Mouse (Mus musculus) intestine, embryonic 14.5 days (tissue): ENCODE measurements at regions not wholly inside any gene's neighbourhood (a gene's known extent, or its start where the extent isn't known, plus 50 kb on each side); places are given as distances from the start of the nearest gene placed in this dataset.

Experiments used
- ATAC-seq: fragments of 200-750 bp; cut with Nextera tagmentation; replicated peaks from 2 replicates; pipeline ENCODE4 v1.8.0; 2017; ENCODE audit warnings: low read depth, moderate number of reproducible peaks, moderate TSS enrichment, moderate library complexity; ENCODE audit not compliant: low FRiP score, low TSS enrichment
- DNase-seq: peaks from one replicate; pipeline ENCODE4 v3.0.0-alpha.2; 2018; ENCODE audit warnings: low spot score
- H3K27ac ChIP-seq: fragments of 300-500 bp; sonication (generic); 2 replicates; pipeline ENCODE4 v1.5.1; 2014; ENCODE audit warnings: low read depth, mild to moderate bottlenecking, control low read depth
- H3K27me3 ChIP-seq: fragments of 300-500 bp; sonication (generic); replicated peaks from 2 replicates; pipeline ENCODE4 v1.6.1; 2014; ENCODE audit warnings: low read length, control low read depth; ENCODE audit not compliant: control insufficient read depth, insufficient read depth
- H3K36me3 ChIP-seq: fragments of 300-500 bp; sonication (generic); 2 replicates; pipeline ENCODE4 v1.6.1; 2014; ENCODE audit warnings: low read length, control low read depth; ENCODE audit not compliant: control insufficient read depth, insufficient read depth
- H3K4me1 ChIP-seq: fragments of 300-500 bp; sonication (generic); replicated peaks from 2 replicates; pipeline ENCODE4 v1.6.1; 2014; ENCODE audit warnings: low read length, control low read depth, mixed read lengths; ENCODE audit not compliant: control insufficient read depth, insufficient read depth
- H3K4me2 ChIP-seq: fragments of 300-500 bp; sonication (generic); 2 replicates; pipeline ENCODE4 v1.6.1; 2014; ENCODE audit warnings: low read length
- H3K4me3 ChIP-seq: fragments of 300-500 bp; sonication (generic); 2 replicates; pipeline ENCODE4 v1.5.1; 2014; ENCODE audit warnings: low read depth, low read length, control low read depth, mixed read lengths
- H3K9ac ChIP-seq: fragments of 300-500 bp; sonication (generic); 2 replicates; pipeline ENCODE4 v1.6.1; 2014; ENCODE audit warnings: mild to moderate bottlenecking, low read length
- H3K9me3 ChIP-seq: fragments of 300-500 bp; sonication (generic); 2 replicates; pipeline ENCODE4 v1.6.1; 2016; ENCODE audit warnings: low read length, control low read depth; ENCODE audit not compliant: control insufficient read depth
- WGBS: fragments of 180-500 bp; shearing (Covaris S2); extraction: QIAGEN DNeasy Blood & Tissue Kit; methylation state at CpG from one replicate; pipeline ENCODE4 v1.1.7; 2014; 5-methylcytosine and 5-hydroxymethylcytosine counted together

GRCm38 (mm10) chr7:40687005-40687404 is 211.1 kb upstream of the Vstm2b start:
- no peaks in the 10 kb centered on the region for H3K27me3 ChIP-seq
- no peaks in the 10 kb centered on the region for H3K9me3 ChIP-seq
- H3K9ac ChIP-seq = no peak overlapping the region

GRCm38 (mm10) chr7:40688546-40688945 is 209.6 kb upstream of the Vstm2b start:
- Histone ChIP-seq H3K4me2 (no peak overlapping the region), H3K9me3 (no peaks in the 10 kb centered on the region), H3K27ac (no peak overlapping the region), H3K27me3 (no peaks in the 10 kb centered on the region), H3K9ac (no peak overlapping the region), H3K36me3 (no peaks in the 10 kb centered on the region), H3K4me3 (no peak overlapping the region), H3K4me1 (no peaks in the 10 kb centered on the region)
- 50% methylated on average over 4 of the region's 4 CpGs for WGBS
- DNase-seq (no peak), ATAC-seq (no peak)

More at GRCm38 (mm10) chr7:40687005-40687404, 211.1 kb upstream of the Vstm2b start:
- Histone ChIP-seq H3K4me2 (no peak overlapping the region), H3K36me3 (no peaks in the 10 kb centered on the region), H3K27ac (no peak overlapping the region), H3K4me1 (no peaks in the 10 kb centered on the region), H3K4me3 (no peak overlapping the region)
- no peak for DNase-seq
- no peak for ATAC-seq
- WGBS = 90% methylated on average over 3 of the region's 3 CpGs

- no peak for ATAC-seq
- no peak for DNase-seq
- WGBS = 61% methylated on average over 5 of the region's 5 CpGs
These were observed 204.4 kb upstream of the Vstm2b start for GRCm38 (mm10) chr7:40693755-40694154.

GRCm38 (mm10) chr7:40697551-40697950 is 200.6 kb upstream of the Vstm2b start:
- no peaks in the 10 kb centered on the region for H3K4me1 ChIP-seq
- no peaks in the 10 kb centered on the region for H3K27me3 ChIP-seq
- no peak for ATAC-seq
- 71% methylated on average over 8 of the region's 8 CpGs for WGBS
- no peaks in the 10 kb centered on the region for H3K9me3 ChIP-seq
- DNase-seq = no peak
- no peak overlapping the region for H3K4me3 ChIP-seq
- H3K4me2 ChIP-seq = no peak overlapping the region
- no peak overlapping the region for H3K9ac ChIP-seq
- no peaks in the 10 kb centered on the region for H3K36me3 ChIP-seq
- H3K27ac ChIP-seq = no peak overlapping the region

More at GRCm38 (mm10) chr7:40693755-40694154, 204.4 kb upstream of the Vstm2b start:
- Histone ChIP-seq H3K4me3 (no peak overlapping the region), H3K4me1 (no peaks in the 10 kb centered on the region), H3K9me3 (no peaks in the 10 kb centered on the region), H3K27ac (no peak overlapping the region), H3K36me3 (no peaks in the 10 kb centered on the region), H3K4me2 (no peak overlapping the region), H3K27me3 (no peaks in the 10 kb centered on the region), H3K9ac (no peak overlapping the region)

GRCm38 (mm10) chr7:40698309-40698708 is 199.8 kb upstream of the Vstm2b start:
- WGBS = 41% methylated on average over 3 of the region's 3 CpGs
- no peak for ATAC-seq
- no peak overlapping the region for H3K27ac ChIP-seq
- H3K4me2 ChIP-seq = no peak overlapping the region
- no peak overlapping the region for H3K9ac ChIP-seq
- no peaks in the 10 kb centered on the region for H3K27me3 ChIP-seq
- H3K36me3 ChIP-seq = no peaks in the 10 kb centered on the region
- no peak overlapping the region for H3K4me3 ChIP-seq
- no peak for DNase-seq
- no peaks in the 10 kb centered on the region for H3K9me3 ChIP-seq
- H3K4me1 ChIP-seq = no peaks in the 10 kb centered on the region

GRCm38 (mm10) chr7:40699633-40700032 is 198.5 kb upstream of the Vstm2b start:
- Histone ChIP-seq H3K9ac (no peak overlapping the region), H3K27ac (no peak overlapping the region), H3K4me1 (no peaks in the 10 kb centered on the region), H3K36me3 (no peaks in the 10 kb centered on the region), H3K4me2 (no peak overlapping the region), H3K27me3 (no peaks in the 10 kb centered on the region), H3K9me3 (no peaks in the 10 kb centered on the region), H3K4me3 (no peak overlapping the region)
- WGBS = 80% methylated on average over 1 of the region's 1 CpGs
- no peak for ATAC-seq
- no peak for DNase-seq

GRCm38 (mm10) chr7:40700656-40701055 is 197.5 kb upstream of the Vstm2b start:
- Histone ChIP-seq H3K27me3 (no peaks in the 10 kb centered on the region), H3K4me2 (no peak overlapping the region)
- ATAC-seq = no peak

GRCm38 (mm10) chr7:40702191-40703045 is 195.7 kb upstream of the Vstm2b start:
- Histone ChIP-seq H3K27ac (no peak overlapping the region), H3K4me2 (no peak overlapping the region), H3K36me3 (no peaks in the 10 kb centered on the region), H3K4me1 (no peaks in the 10 kb centered on the region), H3K4me3 (no peak overlapping the region), H3K9ac (no peak overlapping the region), H3K9me3 (no peaks in the 10 kb centered on the region), H3K27me3 (no peaks in the 10 kb centered on the region)
- 70% methylated on average over 5 of the region's 5 CpGs for WGBS
- no peak for DNase-seq
- ATAC-seq = no peak

More at GRCm38 (mm10) chr7:40700656-40701055, 197.5 kb upstream of the Vstm2b start:
- Histone ChIP-seq H3K36me3 (no peaks in the 10 kb centered on the region), H3K4me3 (no peak overlapping the region), H3K4me1 (no peaks in the 10 kb centered on the region), H3K9ac (no peak overlapping the region), H3K9me3 (no peaks in the 10 kb centered on the region), H3K27ac (no peak overlapping the region)
- WGBS = 76% methylated on average over 5 of the region's 5 CpGs
- no peak for DNase-seq

GRCm38 (mm10) chr7:40708231-40708630 is 189.9 kb upstream of the Vstm2b start:
- WGBS = 90% methylated on average over 2 of the region's 2 CpGs
- DNase-seq (no peak), ATAC-seq (no peak)
- Histone ChIP-seq H3K9me3 (no peaks in the 10 kb centered on the region), H3K4me2 (no peak overlapping the region), H3K4me1 (no peaks in the 10 kb centered on the region), H3K9ac (no peak overlapping the region), H3K36me3 (no peaks in the 10 kb centered on the region), H3K27ac (no peak overlapping the region), H3K4me3 (no peak overlapping the region), H3K27me3 (no peaks in the 10 kb centered on the region)
